Mouse (Mus musculus) lung, adult 2 months (tissue): Measurements from ENCODE around the gene Mrps18a.

ENCODE experiments used
- CTCF ChIP-seq: fragments of 200-500 bp; IDR thresholded peaks from 2 replicates; pipeline ENCODE4 v1.5.1; 2011; ENCODE audit warnings: mild to moderate bottlenecking, low read length, control low read depth; ENCODE audit not compliant: insufficient read depth
- POLR2A ChIP-seq: fragments of 200-500 bp; IDR thresholded peaks from 2 replicates; pipeline ENCODE4 v1.6.1; 2011; ENCODE audit warnings: low read depth, mild to moderate bottlenecking, control low read depth, low read length, borderline replicate concordance; ENCODE audit errors: extremely low read depth

GRCm38 (mm10) chr17:46116138-46116537, 5.4 kb downstream of the Mrps18a start:
- TF ChIP-seq CTCF (no peak), POLR2A (no peak)
